Mouse (Mus musculus) ES-Bruce4 (cell line): ENCODE results near the gene Mamdc2.

ENCODE experiments used
- CTCF ChIP-seq: IDR thresholded peaks from one replicate; pipeline ENCODE4 v1.8.1; 2011; ENCODE audit warnings: low read depth, low read length
- POLR2A ChIP-seq: IDR thresholded peaks from one replicate; pipeline ENCODE4 v1.8.1; 2011; ENCODE audit warnings: low read length; ENCODE audit not compliant: insufficient read depth

GRCm38 (mm10) chr19:23317295-23317988 lies 130.8 kb downstream of the Mamdc2 start:
- no peak for TF ChIP-seq CTCF
- no peak for TF ChIP-seq POLR2A
